Mouse (Mus musculus) right cerebral cortex, postnatal 25 days (tissue): ENCODE data around the gene Piwil4.

Experiments used
- DNase-seq: peaks from one replicate; pipeline ENCODE4 v3.0.0; 2022

Gene Piwil4

GRCm38 (mm10) chr9:14740151-14740924 is at the start of gene Piwil4:
Gene Piwil4 (minus strand): TSS chr9:14740733.
- no peak for DNase-seq

GRCm38 (mm10) chr9:14787356-14787755 is 46.8 kb upstream of the Piwil4 start:
- DNase-seq = no peak

DNA sequence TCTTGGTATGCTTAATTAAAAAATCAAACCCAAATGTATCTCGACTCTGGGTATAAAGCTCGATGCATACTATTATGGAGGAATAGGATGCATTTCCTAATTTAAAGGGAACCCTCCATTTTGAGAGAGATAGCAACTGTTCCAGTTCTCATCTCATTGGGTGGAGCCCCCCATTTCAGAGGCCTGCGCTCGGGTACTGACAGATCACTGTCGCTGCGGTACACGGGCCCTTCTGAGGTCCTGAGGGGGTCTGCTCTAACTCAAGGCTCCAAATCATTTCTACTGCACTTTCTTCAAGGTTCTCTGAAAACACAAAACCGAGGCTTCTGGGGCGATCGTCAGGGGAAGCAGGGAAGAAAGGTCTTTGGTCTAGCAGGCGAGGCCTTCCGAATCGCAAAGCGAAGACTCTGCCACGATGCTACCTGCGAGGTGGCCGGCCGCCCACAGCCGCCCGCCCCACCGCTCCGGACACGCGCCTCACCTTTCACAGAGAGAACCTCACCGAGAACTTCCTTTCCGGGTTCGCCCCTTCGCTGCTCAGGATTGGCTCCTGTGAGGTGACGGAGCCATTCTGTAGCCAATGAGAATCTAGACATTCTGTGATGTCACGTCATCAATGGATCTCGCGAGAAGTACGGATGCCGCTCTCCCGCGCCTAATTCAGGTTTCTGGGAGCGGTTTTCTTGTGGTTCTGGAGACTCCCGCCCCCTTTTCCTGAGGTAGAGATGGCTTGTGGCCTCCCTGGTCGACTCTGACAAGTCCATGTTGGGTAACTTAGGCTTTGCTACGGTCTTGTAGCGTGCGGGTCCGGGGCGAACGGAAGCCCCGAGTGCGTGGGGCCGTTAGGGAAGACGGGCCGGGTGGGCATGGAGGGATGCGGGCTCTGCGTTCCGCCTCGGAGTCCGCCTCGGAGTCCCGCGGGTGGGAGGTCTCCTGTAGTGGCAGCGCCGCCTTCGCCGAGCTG is 43.8 kb upstream of the Piwil4 start, which contains the start of the genes Mre11a and Ankrd49:
Mre11a (plus strand) TSS at position 616 of the 964 bp plus-strand sequence.
Ankrd49 (minus strand) TSS at position 818 of the 964 bp plus-strand sequence.
- DNase-seq = peak; percentile 89

GRCm38 (mm10) chr9:14778341-14778740 is 37.8 kb upstream of the Piwil4 start:
- DNase-seq = no peak

- no peak for DNase-seq
These were observed 33.3 kb upstream of the Piwil4 start for GRCm38 (mm10) chr9:14773813-14774212.

DNA sequence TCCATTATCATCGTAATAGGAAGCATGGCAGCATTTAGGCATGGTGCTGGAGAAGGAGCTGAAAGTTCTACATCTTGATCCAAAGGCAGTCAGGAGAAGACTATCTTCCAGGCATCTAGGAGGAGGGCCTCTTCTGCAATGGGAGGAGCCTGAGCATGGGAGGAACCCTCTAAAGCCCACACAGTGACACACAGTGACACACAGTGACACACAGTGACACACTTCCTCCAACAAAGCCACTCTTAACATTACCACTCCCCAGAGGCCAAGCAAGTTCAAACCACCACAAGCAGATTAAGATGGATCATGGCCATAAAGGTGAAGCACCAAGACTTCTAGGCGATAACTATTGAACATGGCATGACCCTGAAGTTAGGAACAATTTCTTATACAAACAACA is 31.5 kb upstream of the Piwil4 start:
- DNase-seq = no peak

GRCm38 (mm10) chr9:14770803-14771471 is 30.4 kb upstream of the Piwil4 start, which contains the start of gene 1700012B09Rik:
Gene 1700012B09Rik (minus strand): TSS chr9:14771030.
- DNase-seq = no peak

DNA sequence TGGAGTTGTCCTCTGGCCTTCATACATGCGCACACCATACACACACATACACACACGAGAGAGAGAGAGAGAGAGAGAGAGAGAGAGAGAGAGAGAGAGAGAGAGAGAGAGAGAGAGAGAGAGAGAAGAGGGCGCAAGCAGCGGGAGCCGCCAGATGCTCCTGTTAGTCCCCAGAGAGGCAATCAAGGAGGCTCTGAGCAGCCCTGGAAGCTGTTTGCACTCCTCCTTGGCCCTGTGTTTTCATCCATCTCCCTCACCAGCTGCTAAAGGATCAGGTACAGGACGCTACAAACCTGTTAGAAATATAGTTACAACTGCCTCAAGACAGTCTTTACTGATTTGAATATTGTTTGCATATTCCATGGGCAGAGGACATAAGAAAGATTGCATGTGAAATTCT is 29.3 kb upstream of the Piwil4 start:
- DNase-seq = no peak

DNA sequence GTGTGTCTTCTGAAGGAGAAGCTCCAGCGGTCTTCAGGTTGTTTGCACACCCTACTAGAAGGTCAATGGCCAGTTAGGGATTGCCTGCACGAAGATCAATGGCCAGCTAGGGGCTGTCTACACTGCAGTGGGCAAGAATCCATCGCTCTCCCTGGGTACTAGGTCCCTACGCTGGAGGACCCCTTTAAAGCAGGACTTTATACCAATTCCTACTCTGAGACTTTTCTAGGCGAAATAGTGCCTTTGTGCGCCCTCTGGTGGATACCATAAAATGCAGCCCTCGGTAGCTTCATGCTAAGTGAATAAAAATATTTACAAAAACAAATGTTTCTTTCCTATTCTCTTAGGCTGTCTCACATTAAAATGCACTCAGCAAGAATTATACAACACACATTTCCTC is 24.2 kb upstream of the Piwil4 start:
- no peak for DNase-seq

DNA sequence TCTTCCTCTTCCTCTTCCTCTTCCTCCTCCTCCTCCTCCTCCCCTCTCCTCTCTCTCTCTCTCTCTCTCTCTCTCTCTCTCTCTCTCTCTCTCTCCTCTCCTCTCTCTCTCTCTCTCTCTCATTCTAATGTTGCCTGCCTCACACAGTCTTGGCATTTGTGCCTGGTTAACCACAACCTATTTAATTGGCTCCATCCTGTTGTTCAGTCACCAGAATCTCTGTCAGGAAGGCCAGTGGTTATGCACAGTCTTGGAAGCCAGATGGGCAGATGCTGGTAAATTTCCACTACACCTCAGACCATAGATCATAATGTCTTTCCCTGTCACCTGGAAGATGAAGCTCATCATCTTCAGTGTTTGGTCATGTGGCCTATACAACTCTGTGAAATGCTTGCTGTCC is 18.7 kb upstream of the Piwil4 start:
- no peak for DNase-seq

DNA sequence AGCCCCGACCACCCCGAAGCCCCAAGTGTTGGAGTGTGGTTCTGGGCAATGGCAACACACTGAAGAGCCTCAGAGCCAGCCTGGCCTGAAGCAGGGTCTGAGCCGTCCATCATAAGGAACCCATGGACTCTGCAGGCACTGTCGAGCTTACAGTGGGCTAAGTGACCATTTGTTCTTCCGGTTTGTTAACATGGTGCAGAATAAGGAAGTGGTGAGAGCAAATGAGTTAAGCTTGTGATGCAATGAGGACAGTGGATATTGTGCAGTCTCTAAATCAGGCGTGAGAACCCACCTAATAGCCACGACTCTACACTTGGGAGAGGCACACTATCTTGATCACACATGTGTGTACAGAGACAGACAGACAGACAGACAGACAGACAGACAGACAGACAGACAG is 18.1 kb upstream of the Piwil4 start:
- no peak for DNase-seq

- no peak for DNase-seq
These were observed 13.9 kb upstream of the Piwil4 start for GRCm38 (mm10) chr9:14754469-14754868.

- no peak for DNase-seq
These were observed 13.4 kb upstream of the Piwil4 start for GRCm38 (mm10) chr9:14753947-14754346.

- no peak for DNase-seq
These were observed 11.5 kb upstream of the Piwil4 start, which contains the start of gene Fut4 for GRCm38 (mm10) chr9:14752001-14752522. Gene Fut4 (minus strand): TSS chr9:14752393.

DNA sequence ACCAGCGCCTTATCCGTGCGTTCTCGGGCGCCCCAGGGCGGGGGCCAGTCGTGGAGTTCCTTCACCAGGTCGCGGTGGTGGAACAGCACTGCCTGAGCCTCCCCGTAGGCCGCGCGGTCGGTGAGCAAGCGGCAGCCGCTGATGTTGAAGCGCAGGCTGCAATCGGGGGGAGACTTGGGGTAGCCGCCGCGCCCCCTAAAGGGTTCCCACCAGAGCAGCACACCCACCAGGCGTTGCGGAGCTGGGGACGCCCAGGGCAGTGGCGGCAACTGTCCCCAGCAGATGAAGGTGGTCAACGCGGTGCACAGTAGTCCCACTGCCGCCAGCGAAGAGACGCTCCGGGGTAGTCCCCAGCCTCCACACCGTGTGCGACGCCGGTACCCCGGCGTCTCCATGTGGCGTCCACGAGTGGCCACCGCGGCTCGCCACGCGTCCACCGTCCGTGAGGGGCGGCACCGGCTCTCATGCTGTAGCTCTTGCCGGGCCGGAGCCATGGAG is 11.0 kb upstream of the Piwil4 start:
- no peak for DNase-seq

DNA sequence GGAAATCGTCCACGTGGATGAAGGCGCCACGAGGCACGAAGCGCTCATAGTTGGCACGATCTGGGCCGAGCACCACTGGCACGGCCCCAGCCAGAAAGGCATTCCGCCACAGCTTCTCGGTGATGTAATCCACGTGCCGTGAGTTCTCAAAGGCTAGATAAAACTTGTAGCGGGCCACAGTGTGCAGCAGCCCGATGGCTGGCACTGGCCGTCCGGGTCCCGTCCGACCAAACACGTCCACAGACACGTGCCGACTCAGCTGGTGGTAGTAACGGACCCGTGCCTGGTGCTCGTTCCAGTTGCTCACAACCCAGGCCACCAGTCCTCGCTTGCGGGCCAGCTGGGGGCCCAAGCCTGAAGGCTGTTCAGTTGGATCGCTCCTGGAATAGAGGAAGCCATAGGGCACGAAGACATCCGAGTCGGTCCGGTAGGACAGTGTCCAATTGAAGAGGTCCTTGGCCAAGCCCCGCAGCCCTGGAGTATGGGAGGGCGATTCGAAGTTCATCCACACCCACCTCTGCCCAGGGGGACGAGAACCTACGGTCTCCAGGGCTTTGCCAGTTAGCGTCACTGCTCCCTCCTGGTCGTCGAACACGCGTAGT is 10.5 kb upstream of the Piwil4 start:
- no peak for DNase-seq

DNA sequence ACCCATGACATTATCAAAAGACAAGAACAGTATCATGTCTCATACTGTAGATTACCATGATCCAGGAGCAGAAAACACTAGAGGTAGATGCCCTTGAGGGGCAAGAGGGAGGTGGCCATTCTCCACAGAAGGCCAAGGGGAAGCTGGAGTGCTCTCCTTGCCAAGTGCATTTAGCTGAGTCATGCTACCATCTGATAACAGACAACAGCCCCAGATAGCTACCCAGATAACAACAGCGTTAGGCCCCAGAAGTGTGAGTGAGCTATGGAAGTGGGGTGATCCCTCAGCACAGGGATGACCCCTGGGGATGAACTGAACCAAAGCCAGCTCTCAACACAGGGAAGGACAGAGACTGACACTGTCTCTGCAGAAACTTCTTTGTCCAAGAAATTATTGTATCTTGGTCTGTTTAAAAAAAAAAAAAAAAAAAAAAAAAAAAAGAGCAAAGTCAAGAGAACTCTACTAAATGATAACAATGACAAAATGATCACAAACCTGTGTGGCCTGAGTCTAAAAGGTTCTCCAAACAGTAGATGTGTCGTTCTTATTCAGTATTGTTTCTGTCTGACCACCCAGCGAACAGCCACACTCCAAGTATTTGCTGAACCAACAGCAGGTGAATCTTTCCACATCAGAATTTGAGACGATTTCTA is 909 bp downstream of the Piwil4 start:
- DNase-seq = no peak

DNA sequence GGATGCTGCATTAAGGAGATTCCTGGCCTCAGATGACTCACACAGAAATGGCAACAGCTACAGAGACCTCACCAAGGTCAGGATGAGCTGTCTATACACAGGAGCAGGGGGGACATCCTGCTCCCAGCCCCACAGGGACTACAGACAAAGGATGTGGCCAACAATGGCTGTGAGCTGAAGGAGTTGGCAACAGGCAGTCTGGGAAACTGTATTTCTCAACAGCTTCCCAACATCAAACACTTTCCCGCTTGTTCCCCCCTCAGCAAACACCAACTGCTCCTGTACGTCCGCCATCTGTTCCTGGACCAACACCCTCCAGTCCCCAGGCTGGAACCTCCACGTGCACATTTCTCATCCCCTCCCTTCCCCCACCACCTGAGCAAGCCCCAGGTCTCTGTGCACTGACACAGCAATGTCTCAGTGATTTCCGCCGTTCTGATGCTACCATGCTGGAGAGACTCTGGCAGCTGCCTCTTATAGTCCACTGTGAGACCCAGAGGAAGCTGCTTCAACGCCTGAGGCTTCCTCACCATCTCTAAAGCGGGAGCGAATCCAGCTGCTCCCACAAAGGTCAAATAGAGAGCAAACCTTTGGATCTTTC is 9.5 kb downstream of the Piwil4 start:
- no peak for DNase-seq

DNA sequence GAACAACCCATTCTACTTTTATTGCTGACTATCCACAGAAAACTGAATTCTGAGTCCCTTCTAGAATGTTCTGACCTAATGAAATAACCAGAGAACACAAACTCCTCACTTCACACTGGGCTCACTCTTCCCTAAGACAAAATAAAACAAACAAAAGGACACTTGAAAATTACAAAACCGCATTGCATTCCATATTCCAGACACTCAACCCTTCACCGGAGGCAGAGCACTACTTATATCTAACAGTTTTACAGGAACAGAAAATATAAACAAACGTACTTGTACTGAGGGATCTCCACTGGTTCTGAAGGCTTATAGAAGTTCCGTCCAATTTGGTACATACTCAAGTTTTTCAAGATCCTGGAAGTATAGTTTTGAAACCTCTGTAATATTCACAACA is 12.2 kb downstream of the Piwil4 start:
- no peak for DNase-seq

GRCm38 (mm10) chr9:14726629-14727028 is 13.9 kb downstream of the Piwil4 start:
- no peak for DNase-seq

GRCm38 (mm10) chr9:14726005-14726404 is 14.5 kb downstream of the Piwil4 start:
- DNase-seq = no peak
